ENCODE assay signal across 7 mouse cellular contexts in genomic region chr8:77379300-77379699, GRCm38 (mm10).
DNase-seq lines count a peak whose midpoint lies in the region; ATAC-seq and TF ChIP-seq lines count a peak whose summit lies in the region.

No protein-coding gene starts in this region.

- no peak overlapping the region for H3K4me2 ChIP-seq in forebrain, postnatal 0 days (ENCODE audit: low read depth)
- H3K4me2 ChIP-seq in midbrain, embryonic 14.5 days (ENCODE audit: low read length): no peak overlapping the region

- intact Hi-C loops in left cerebral cortex, adult 2 months (cut with DNase I): loop anchor here (10.0 kb wide), 1 partner anchor 474 kb away; no protein-coding TSS in a partner anchor
- intact Hi-C loops in left cerebral cortex, postnatal 10 days (cut with DNase I): no loop called here

- no peak overlapping the region for H3K9ac ChIP-seq in forebrain, postnatal 0 days
- no peak overlapping the region for H3K9ac ChIP-seq in midbrain, embryonic 14.5 days (replicated peaks; ENCODE audit: low read length)

- 59% methylated on average over 11 of the region's 11 CpGs for WGBS in forebrain, postnatal 0 days
- 56% methylated on average over 11 of the region's 11 CpGs for WGBS in midbrain, embryonic 14.5 days

- no peak overlapping the region for H3K27ac ChIP-seq in left cerebral cortex, adult 2 months
- no peak overlapping the region for H3K27ac ChIP-seq in forebrain, postnatal 0 days (ENCODE audit: low read depth, low read length)
- H3K27ac ChIP-seq in midbrain, embryonic 14.5 days (replicated peaks; ENCODE audit: low read depth, low read length): no peak overlapping the region

- ATAC-seq in forebrain, postnatal 0 days: peak; percentile 37; the same call in 1 of the 2 replicates
- ATAC-seq in midbrain, embryonic 14.5 days (ENCODE audit: low FRiP score, low TSS enrichment): no peak

- no peaks in the 10 kb centered on the region for H3K36me3 ChIP-seq in forebrain, postnatal 0 days (ENCODE audit: insufficient read depth)
- no peaks in the 10 kb centered on the region for H3K36me3 ChIP-seq in midbrain, embryonic 14.5 days (ENCODE audit: control insufficient read depth, insufficient read depth, low read length)

- no peaks in the 10 kb centered on the region for H3K9me3 ChIP-seq in forebrain, postnatal 0 days (ENCODE audit: low read length)
- no peaks in the 10 kb centered on the region for H3K9me3 ChIP-seq in midbrain, embryonic 14.5 days (ENCODE audit: control insufficient read depth, low read length)

- TF ChIP-seq CTCF in left cerebral cortex, adult 2 months (IDR thresholded peaks at IDR 0.05): peak; percentile 41
- TF ChIP-seq CTCF in forebrain, postnatal 0 days (IDR thresholded peaks at IDR 0.05; ENCODE audit: low read depth): peak; percentile 50

- no peak overlapping the region for H3K4me3 ChIP-seq in left cerebral cortex, adult 2 months
- no peak overlapping the region for H3K4me3 ChIP-seq in forebrain, postnatal 0 days (ENCODE audit: low read depth, low read length)
- no peak overlapping the region for H3K4me3 ChIP-seq in midbrain, embryonic 14.5 days (replicated peaks; ENCODE audit: low read depth, low read length)

- no peak for DNase-seq in left cerebral cortex, adult 2 months (ENCODE audit: extremely low spot score in 1 of 2, low spot score in 2 of 2)
- no peak for DNase-seq in left cerebral cortex, postnatal 10 days (ENCODE audit: extremely low spot score in 1 of 2, low spot score in 2 of 2)
- DNase-seq in adrenal gland, postnatal 25 days: peak; percentile 12
- DNase-seq in forebrain, postnatal 0 days: no peak
- peak; percentile 44 for DNase-seq in midbrain, embryonic 14.5 days
- no peak for DNase-seq in Muller cell, postnatal 12 days (ENCODE audit: inconsistent ontology term)
- DNase-seq in MN1 (ENCODE audit: low spot score): no peak

- H3K27me3 ChIP-seq in forebrain, postnatal 0 days (ENCODE audit: insufficient read depth, low read length): no peaks in the 10 kb centered on the region
- no peaks in the 10 kb centered on the region for H3K27me3 ChIP-seq in midbrain, embryonic 14.5 days (ENCODE audit: control insufficient read depth, insufficient read depth, low read length)

- H3K4me1 ChIP-seq in forebrain, postnatal 0 days (ENCODE audit: insufficient read depth): peaks cover 4% of the 10 kb centered on the region; the same call in 1 of the 2 replicates
- 0 out of 2 replicates have a peak, but pooled peaks cover 3% of the 10 kb centered on the region for H3K4me1 ChIP-seq in midbrain, embryonic 14.5 days (ENCODE audit: control insufficient read depth, insufficient read depth, low read length)

Comparison
In these comparisons a context has a peak if more than half of its experiments do, and no peak if none do; other contexts are left out.
1. DNase-seq: peak in adrenal gland, postnatal 25 days (single experiment) and midbrain, embryonic 14.5 days (single experiment); none in left cerebral cortex, adult 2 months (0 of 2), left cerebral cortex, postnatal 10 days (0 of 2), forebrain, postnatal 0 days (single experiment), Muller cell, postnatal 12 days (single experiment) and MN1 (single experiment).